Mouse (Mus musculus) monocyte, adult 5-6 weeks (primary cell): Measurements from ENCODE around the gene Dnah2. TPM values are rescaled to one million over a fixed set of nuclear protein-coding genes. Genes with fewer than 3 reads are reported as not detected.

Experiments
- ATAC-seq: fragments of 153-309, 156-312 bp; replicated peaks from 2 replicates; pipeline ENCODE4 v1.8.0; 2017; ENCODE audit warnings: mild to moderate bottlenecking; ENCODE audit not compliant: low TSS enrichment, insufficient number of reproducible peaks, severe bottlenecking, poor library complexity, low FRiP score
- total RNA-seq: library from RNA; stranded (forward); fragments of 200-1000, 200-491, 200-594 nt; gene quantifications from 3 replicates; pipeline ENCODE4 v1.2.3, GENCODE M21; 2017

The Dnah2 gene
- total RNA-seq, 1 experiment from 2014 or later, result 6.4 TPM

DNA sequence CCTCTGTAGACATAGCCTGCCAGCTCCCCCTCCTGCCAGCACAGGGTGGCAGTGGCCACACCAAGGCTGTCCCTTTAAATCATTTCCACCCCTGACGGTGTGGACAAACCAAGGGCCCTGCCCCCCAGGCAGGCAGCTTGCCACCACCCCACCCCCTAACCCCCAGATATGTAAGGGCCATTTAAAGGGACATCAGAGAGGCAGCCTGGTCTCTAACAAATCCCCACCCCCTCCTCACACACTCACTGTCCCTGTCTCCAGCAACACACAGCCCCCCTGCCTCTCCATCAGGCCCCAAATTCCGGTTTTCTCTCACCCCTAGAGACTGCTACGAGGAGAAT lies 133.6 kb downstream of the Dnah2 start:
- no peak for ATAC-seq

DNA sequence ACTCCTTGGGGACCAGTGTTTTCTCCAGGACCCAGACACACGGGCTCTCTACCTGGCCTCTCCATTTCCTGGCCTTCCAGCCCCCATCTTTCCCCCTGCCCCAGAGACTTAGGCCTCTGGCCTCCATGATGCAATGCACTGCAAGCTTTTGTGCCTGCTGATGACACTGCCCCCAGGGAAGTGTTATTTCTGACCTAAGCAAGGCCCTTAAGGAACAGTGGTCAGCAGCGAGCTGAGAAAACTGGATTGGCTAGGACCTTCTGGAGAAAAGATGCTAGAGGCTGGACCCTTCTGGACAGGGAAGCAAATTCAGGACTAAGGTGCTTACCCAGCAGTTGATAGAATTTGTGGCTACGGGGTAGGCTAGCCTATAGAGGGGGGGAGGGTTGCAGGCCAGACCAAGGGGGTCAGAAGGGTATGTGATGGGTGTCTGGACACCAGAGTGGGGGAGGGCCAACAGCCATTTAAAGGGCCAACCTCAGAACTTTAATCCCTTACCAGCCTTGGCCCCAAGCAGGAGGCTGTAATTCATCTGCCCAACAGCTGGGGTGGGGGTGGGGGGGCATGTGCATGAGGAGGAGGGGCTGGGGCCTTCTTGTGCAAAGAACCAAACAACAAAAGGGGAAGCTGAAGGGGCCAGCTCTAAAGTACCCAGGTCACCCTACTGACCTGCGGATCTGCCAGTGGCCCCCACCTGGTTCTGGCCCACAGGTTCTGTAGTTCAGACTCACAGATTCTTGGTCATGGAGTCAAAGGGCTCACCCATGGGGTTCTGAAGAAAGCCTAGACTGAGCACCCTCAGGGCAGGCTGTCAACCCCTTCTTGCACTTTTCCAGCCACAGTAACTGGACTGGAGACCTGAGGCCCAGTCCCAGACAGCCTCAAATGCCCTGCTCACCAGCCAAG lies 134.2 kb downstream of the Dnah2 start:
- ATAC-seq, result no peak

DNA sequence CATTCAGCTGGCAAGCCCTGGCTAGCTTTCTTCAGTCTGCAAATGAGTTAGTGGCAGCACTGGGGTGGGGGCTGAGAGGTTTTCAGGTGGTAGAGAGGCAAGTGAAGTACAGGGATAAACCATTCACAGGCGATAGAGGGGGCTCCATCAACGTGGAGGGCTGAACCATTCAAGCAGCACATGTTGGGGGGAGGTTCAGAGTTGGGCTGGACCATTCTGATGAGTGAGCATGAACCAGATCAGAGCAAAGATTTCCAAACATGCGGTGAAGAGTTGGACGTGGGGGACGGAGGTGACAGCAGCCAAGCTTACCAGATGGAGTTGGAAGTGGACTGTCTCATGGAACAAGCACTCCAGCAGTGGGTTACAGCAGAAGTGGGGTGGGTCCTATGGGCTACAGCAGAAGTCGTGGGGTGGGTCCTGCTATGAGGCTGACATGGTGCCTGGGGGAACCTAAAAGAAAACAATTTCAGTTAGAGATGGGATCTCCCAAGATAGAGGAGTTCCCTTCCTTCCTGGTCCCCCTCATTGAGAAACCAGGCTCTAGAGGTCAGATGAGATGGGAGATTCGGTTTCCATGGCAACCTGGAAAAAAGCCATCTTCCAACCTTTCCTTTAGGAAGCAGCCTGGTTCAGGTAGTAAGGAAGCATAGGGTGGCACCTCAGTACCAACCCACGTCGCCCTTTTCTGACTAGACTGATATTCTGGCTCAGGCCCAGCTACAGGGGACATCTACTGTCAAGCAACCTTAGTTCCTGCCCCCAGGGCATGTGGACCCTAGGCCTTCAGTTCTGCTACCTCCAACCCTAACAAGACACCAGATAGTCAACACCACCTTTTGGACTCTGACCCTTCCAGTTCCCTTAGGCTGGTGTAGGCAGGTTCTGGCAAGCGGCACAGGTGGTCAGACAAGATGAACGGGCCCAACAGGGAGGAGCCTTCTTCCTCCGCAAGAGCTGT lies 135.4 kb downstream of the Dnah2 start, which contains the start of gene Kdm6b:
Gene Kdm6b (minus strand): TSS at position 455 of the 961 bp plus-strand sequence.
- ATAC-seq, result no peak

DNA sequence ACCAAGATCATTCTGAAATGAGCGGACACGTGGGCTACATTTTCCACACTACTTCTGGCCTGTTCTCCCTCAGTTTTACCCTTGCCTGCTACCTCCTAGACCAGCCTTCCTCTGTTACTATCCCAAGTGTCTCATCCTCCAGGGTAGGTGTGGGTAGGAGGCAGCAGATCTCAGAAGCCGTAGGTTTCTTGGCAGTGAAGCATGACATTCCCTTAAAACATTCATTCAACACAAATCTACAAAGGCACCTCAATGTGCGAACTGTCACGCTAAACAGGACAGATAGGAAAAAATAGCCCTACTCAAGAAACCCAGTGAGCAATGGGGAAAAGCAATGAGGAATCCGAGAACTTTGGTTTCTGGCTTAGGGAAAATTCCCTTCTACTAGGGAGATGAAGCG lies 136.4 kb downstream of the Dnah2 start:
- no peak for ATAC-seq

DNA sequence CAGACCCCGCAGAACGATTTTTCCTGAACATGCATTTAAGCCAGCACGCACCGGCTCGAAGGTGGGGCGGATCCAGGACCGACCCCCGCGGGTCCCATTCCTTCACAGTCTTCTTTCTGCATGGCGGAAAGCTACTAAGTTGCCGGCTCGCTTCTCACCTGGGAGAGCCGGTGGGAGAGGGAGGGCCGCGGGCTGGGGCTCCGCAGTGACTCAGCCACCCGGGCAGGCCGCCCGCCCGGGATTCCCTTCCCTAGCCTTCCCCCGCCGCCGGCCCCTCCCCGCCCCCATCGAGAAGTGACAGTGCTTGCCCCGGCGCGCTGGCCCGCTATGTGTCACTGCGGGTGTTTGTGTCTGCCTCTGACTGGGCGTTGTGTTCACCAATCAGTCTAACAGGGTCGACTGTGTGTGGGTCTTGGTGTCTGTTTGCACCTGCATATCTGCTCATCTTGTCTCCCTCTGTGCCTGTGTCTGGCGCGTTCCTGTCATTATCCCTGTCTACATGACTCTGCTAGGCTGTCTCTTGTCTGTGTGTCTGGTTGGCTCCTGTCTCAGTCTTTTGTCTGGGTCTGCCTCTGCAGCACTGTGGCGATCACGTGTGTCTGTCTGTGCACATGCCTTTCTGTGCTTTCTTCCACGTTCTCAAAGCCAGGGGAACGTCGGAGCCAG lies 137.2 kb downstream of the Dnah2 start:
- ATAC-seq, result no peak

DNA sequence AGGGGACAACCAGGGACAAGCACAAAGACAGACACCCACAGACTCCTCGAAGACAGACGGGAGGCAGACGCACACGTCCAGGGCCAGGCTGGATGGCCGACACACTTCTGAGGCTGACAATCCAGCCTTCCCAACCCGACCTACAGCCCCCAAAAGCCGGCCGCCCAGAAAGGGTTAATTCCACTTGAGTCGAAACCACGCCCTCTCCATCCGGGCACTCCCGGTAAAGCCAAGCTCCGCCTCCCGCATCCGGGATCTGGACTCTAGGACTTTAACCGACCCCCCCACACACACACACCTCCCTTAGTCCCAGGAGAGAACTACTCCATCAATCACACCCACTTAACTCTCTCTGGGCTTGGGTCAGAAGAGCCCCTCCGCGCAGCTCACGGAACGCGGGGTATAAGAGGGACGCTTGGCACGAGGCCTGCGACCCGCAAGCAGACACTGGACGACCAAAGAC lies 137.8 kb downstream of the Dnah2 start:
- ATAC-seq, result peak; percentile 27

DNA sequence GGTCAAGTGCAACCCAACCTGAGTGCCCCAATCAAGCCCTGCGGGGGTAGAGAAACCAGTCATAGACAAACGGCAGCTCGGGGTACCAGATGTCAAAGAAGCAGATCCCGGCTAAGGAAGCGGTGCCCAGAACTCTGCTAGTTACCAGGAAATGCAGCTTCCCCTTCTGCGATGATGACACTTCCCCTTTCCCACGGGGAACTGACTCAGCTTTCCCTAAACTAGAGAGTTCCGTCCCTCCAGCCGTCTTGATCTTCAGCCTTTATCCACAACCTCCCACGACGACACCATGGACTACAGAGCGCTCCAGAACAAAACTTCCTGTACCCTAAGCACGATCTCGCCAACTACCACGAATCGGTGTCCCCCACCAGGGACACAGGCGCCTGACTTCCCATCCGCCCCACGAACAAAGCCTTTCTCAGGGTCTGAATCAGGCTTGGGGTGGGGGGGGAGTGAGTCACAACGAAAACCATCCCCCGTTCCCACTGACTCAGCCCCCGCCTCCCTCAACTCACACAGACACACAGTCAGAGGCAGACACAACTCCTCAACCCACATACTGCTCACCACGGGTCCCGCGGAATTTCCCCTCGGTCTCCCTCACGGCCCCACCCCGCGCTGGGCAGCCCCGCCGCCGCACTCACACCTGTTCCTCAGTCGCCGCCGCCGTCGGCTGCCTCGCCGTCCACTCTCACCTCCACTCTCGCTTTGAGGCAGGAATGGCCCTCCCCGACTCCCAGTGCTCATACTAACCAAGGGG lies 138.4 kb downstream of the Dnah2 start:
- peak; percentile 34 for ATAC-seq

DNA sequence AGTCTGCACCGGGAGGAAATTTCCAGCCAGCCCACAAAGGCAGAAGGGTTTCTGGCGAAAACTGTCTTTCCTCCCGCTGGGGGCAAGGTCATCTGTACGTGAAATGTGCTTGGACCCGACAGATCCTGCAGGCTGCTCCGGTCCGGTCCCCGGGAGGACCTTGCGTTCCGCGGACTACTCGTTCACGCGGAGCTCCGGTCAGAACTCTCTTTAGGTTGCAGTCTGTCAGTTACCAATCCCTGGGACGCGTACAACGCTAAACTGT lies 138.9 kb downstream of the Dnah2 start:
- ATAC-seq, result no peak

DNA sequence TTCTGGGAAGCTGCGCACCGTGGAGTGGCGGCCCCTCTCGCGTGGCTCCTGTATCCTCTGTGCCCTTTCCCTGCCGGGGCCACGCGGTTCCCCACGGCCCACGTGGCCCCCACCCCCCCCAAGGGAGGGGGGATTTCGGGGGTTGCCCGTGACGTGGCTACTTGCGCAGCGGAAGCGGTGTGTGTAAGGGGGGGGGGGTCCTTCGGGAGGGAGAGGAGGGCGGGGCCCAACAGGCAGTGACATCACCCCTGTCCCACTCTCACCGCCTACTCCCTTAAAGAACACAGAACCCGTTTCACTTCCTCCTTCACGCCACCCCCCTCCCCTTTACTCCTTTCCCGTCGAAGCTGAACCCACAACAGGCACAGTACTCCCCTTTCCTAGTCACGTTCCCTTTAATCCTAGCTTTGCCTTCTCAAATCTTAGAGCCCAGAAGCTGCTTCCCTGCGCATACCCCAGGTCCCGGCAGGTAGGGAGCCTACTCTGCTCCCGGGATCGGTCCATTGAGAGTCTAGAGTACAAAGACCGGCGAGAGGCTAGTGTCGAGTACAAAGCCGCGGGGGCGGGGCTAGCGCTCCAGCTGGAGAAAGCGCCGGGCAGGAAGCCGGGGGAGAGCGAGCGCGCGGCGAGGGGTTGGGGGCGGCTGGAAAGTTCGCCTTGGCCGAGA lies 139.4 kb downstream of the Dnah2 start:
- ATAC-seq, result peak; percentile 36

DNA sequence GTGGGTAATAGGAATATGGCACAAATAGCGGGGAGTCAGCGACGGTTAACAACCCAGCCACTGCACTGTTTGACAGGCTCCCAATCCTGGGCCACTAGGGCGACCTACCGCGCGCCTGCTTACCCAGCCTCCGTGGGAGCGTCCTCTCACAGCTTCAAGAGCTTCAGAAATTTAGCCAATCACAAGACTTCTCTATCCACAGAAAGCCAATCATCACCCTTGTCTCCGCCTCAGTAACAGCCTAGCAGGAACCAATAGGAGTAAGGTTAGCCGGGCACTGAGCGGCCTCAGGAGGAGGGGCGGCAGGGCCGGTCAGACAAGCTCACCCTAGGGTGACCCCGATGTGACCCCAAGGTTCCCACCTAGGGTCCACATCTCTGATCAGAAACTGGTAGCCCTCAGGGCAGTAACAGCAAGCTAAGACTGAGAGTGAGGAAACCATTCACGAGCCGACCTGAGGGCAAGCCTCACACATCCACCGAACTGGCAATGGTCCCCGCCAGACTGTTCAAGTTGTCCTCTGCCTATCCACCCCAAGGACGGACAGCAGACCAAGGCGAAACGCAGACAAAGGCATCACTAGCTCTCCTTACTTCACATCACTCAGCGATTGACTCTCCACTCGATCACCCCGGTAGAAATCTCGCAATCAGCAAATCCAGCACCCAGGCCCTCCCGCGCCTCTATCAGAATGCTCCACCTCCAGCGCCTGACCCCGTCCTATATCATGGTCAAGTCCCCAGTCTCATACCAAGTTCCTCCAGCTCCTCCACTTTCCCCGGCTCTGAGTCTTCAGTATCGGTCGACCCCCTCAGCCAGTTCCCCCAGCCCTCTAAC lies 140.2 kb downstream of the Dnah2 start:
- ATAC-seq, result peak; percentile 48

DNA sequence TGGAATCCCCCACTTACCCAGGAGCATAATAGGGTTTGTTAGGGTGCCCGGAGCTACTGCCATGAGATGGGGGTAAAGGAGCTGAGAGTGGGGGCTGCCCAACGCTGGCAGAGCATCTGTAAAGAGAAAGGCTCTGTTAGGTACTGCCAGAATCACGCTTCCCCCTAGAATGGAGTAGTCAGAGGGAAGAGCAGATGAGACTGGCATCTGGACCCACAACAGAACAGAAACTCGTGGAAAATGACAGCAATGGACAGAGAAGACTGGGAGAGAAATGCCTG lies 141.2 kb downstream of the Dnah2 start:
- no peak for ATAC-seq

DNA sequence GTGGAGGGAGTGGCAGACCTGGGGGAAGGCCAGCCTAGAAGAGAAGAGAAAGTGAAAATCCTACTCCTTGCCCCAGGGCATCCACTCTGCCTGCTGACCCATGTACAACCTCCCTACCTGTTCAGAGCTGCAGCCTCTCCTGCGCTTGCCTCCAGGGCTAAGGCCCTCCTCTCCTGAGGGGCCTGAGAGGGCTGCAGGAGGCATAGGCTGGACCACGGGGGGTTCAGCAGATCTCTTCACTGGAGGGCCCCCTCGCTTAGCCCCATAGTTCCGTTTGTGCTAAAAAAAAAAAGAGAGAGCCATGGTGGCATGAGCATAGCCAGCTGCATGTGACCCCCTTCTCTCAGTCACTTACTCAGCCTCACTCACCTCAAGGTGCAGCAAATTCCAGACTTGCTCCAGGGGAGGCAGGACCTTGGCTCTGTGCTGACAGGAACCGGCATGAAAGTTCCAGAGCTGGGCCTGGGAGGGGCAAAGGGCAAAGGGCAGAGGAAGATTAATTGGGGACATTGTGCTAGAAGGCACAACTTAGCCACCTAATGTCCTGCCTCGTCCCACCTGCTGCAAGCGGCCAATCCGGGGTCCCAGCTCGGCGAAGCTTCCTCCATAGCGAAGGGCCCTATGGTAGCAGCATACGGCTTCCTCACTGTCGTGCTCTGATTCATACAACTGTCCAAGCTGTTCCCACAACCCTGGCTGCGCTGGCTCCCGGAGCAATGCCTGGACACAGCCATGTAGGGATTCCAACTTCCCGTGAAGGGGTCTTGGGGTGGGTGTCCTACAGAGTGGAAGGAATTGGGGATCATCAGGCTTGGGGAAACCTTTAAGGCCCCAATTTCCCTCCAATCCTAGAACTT lies 141.8 kb downstream of the Dnah2 start:
- no peak for ATAC-seq

DNA sequence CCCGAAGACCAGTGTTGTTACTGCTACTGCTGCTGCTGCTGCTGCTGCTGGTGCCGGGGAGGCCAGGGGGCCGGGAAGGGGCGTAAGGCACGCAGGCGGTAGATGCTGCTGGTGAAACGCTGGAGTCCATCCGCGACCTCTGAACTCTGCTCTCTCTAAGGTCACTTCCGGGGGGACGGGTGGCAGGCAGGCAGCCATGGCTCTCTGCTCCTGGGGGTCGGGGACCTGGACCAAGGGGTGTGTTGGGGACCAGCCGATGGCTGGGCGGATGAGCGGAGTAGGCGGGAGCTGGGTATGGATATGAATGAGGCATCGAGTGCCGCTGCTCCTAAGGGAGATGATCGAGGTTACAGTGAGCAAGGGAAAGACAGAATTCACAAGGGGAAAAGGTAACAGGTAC lies 142.6 kb downstream of the Dnah2 start:
- ATAC-seq, result no peak

DNA sequence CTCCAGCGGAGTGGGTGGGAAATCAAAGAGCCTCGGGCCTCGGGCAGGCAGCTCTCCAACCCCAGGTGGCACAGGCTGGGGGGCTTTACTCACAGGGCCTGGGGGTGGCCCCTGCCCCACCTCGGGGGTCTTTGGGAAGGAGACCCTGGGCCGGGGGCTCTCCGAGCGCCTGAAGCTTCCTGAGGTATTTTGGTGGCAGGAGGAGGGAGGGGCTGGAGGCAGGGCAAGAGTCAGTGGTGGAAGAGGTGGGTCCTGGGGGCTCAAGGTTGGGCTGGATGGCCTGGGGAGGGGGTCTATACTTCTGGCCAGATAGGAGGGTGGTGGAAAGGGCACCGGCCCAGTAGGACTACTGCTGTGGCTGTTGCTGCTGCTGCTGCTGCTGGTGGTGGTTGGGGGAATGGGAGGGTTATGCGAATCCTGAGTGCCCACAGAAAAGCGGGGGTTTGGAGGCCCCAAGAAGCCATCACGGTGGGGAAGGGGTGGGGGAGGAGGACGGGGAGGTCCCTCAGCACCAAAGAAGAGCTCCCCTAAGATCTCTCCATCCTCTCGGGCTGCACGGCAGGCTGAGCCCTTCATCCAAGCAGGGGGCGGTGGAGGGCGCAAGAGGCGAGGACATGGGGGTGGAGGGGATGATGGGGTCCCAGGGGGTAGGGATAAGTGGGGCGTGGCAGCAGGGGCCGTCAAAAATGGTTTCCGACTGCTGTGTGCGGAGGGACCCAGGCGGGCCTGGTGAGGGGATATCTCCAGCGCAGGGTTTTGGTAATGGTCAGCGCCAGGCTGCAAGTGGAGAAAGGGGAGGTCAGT lies 143.3 kb downstream of the Dnah2 start:
- ATAC-seq, result no peak

DNA sequence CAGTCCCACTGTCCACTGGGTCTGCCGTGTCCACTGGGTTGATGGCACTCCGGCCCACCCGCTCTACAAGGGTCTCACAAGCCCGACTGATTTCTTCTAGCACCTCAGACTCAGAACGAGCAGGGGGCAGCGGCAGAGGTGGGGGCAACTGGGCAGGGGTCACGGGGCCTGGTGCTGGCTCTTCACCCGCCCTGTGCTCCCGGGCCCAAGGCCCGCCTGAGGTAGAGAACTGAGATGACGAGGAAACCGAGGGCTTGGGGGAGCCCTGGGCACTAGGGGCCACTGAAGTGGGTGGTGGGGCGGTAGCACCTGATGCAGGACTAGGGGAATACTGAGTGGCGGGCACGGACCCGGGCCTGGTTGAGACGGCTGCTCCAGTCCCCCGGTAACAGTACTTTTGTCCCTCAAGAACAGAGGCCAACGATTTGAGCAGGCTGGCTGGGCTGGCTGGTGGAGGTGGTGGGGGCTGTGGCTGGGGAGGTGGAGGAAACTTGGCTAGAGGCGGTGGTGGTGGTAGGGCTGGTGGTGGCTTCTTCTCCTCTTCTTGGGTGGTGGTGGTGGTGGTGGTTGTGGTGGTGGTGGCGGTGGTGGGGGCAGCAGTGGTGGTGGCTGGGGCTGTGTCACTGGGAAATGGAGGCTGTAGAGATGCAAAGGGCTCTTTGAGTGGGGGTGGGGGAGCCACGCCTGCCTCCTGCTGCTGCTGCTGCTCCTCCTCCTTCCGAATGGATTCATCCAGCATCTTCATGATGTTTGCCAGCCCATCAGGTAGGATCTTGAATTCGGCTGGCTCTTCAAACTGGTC lies 144.1 kb downstream of the Dnah2 start:
- ATAC-seq, result no peak
